Mouse (Mus musculus): ENCODE measurements around the gene Vmn2r89. TPM values are rescaled to one million over a fixed set of nuclear protein-coding genes. Genes with fewer than 3 reads are reported as not detected.

Vmn2r89 gene
- total RNA-seq, 2 experiments from 2014 or later: not detected

Other genes starting within 250 kb of the Vmn2r89 start
- not detected for gene Ear14, start 248.5 kb upstream of the Vmn2r89 start, total RNA-seq (2021)
- gene Rnase2a, start 195.7 kb upstream of the Vmn2r89 start, total RNA-seq (2021): not detected
- not detected for gene Gm7247, start 90.1 kb upstream of the Vmn2r89 start, total RNA-seq (2021)
- not detected for gene Vmn2r88, start 41.0 kb upstream of the Vmn2r89 start, total RNA-seq (2021)
- gene Gm5622, start 100.9 kb downstream of the Vmn2r89 start, total RNA-seq (2021): not detected
- not detected for gene Gm17175, start 122.2 kb downstream of the Vmn2r89 start, total RNA-seq (2021)
- gene Gm17174, start 140.3 kb downstream of the Vmn2r89 start, total RNA-seq (2021): not detected
- gene Gm17078, start 159.5 kb downstream of the Vmn2r89 start, total RNA-seq (2021): not detected
- not detected for gene Gm4181, start 183.8 kb downstream of the Vmn2r89 start, total RNA-seq (2021)
- gene Gm17079, start 243.6 kb downstream of the Vmn2r89 start, total RNA-seq (2021): not detected